Comparison of ENCODE assay signal across 17 mouse cellular contexts in the genomic region with DNA sequence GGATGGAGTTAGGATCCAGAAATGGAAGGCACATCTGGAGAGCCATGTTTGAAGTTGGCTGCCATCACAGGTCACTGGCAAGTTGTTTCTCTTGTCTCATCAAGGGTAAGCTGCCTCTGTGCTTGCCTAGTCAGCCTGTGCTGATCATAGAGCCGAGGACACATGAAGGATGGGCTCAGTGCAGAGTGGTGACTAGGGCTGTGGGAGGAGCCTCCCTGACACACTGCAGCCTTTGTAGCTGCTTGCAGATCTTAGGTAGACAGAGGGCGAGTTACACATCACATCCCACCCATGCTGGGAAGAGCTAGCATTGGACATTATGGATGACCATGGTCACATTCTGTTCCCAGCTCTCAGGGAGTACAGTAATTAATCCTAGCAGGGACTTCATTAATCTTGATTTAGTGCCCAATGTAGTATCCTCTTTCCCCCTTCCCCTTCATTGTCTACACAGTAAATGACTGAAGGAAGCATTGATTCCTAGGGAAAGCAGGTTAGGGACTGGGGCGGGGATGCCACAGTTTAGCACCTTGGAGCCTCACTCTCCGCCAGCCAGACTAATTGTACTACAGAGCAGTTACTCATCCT. TPM values are rescaled to one million over a fixed set of nuclear protein-coding genes. Genes with fewer than 3 reads are reported as not detected.
"Had no signal": no experiment of that assay in that cellular context is flagged by ENCODE, and none has a peak within 500 bp of the region (broad histone marks: within the 10 kb centered on the region; RNA-seq: fewer than 3 reads in every experiment).

No protein-coding gene starts in this region.

- ATAC-seq: intestine, embryonic 16.5 days had no signal

- H3K4me1 ChIP-seq: liver, embryonic 13.5 days had no signal

- H3K4me3 ChIP-seq: left cerebral cortex, adult 2 months; liver, embryonic 13.5 days; stomach, embryonic 15.5 days had no signal

- DNase-seq: kidney, adult 9 months; kidney, postnatal 36 days; layer of hippocampus, postnatal 36 days; liver, embryonic 13.5 days; lung, adult 2 months; lung, postnatal 14 days; lung, postnatal 4 days; midbrain, embryonic 14.5 days; retina, postnatal 1 day; right cerebral cortex, postnatal 25 days; spleen, adult 18-20 months; thymus, postnatal 25 days had no signal

- H3K9me3 ChIP-seq: liver, embryonic 13.5 days; stomach, embryonic 15.5 days had no signal

- H3K9ac ChIP-seq: liver, embryonic 13.5 days; stomach, embryonic 15.5 days had no signal

- H3K4me2 ChIP-seq: liver, embryonic 13.5 days; midbrain, embryonic 11.5 days; stomach, embryonic 15.5 days had no signal

- H3K27ac ChIP-seq: left cerebral cortex, adult 2 months; liver, embryonic 13.5 days; stomach, embryonic 15.5 days had no signal

- H3K27me3 ChIP-seq: stomach, embryonic 15.5 days had no signal

- H3K36me3 ChIP-seq: liver, embryonic 13.5 days; stomach, embryonic 15.5 days had no signal

RNA-seq across cellular contexts. Expression of gene Syt2, which starts 40.5 kb away (rescaled TPM):
- polyA plus RNA-seq: liver, adult 2 months had no signal
